Mouse (Mus musculus) stomach, postnatal 0 days (tissue): ENCODE data around the gene Tbc1d15.

ENCODE experiments used
- CTCF ChIP-seq: IDR thresholded peaks from 2 replicates; pipeline ENCODE4 v1.5.1; 2016; ENCODE audit warnings: antibody characterized with exemption, low read depth, mild to moderate bottlenecking, moderate library complexity
- EP300 ChIP-seq: optimal IDR thresholded peaks from 2 replicates; pipeline ENCODE3; 2016; ENCODE audit warnings: antibody characterized with exemption

GRCm38 (mm10) chr10:115270612-115271390 lies 19.5 kb upstream of the Tbc1d15 start:
- TF ChIP-seq EP300 (no peak), CTCF (no peak)
